Comparison of ENCODE assay signal across 13 mouse cellular contexts in the genomic region with DNA sequence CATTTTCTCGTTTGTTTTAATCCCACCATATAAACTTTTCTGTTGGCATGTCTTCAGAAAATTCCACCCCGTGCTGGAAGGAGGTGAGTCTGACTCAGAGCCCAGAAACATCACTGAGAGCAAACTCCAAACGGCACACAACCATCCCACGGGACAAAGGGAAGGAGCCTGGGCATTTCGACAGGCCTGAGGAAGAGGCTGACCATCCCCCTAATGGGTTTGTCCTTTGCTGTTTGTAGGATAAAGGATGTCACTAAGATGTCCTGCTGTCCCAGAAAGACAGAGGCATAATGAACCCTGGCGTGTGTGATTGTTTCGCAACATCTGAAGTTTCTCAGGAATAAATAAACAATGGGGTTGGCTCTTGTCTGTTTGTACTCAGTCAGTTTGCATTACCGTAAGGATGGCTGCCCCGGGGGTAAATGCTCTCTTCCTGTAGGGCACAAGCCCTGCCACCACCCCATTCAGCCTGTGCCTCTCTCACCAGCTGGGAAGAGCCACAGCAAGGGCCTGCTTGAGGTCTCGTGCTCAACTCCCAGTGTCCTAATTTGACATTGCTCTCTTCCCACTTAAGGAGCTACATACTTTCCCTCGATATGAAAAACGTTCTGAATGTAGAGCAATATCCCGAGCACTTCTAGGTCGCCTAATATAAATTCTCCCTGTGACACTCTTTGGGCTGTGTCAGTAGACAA. TPM values are rescaled to one million over a fixed set of nuclear protein-coding genes. Genes with fewer than 3 reads are reported as not detected.
DNase-seq lines count a peak whose midpoint lies in the region; ATAC-seq and TF ChIP-seq lines count a peak whose summit lies in the region.
"Had no signal": no experiment of that assay in that cellular context is flagged by ENCODE, and none has a peak within 500 bp of the region (broad histone marks: within the 10 kb centered on the region; RNA-seq: fewer than 3 reads in every experiment).

No protein-coding gene starts in this region.

- no peaks in the 10 kb centered on the region for H3K27me3 ChIP-seq in kidney, postnatal 0 days (ENCODE audit: insufficient read depth, low read length)
- H3K27me3 ChIP-seq in kidney, embryonic 14.5 days (ENCODE audit: control insufficient read depth, insufficient read depth, low read length): no peaks in the 10 kb centered on the region; the same call in 1 of the 2 replicates
- no peaks in the 10 kb centered on the region for H3K27me3 ChIP-seq in myocyte (ENCODE audit: control insufficient read depth, insufficient read depth, insufficient read length)
- H3K27me3 ChIP-seq in forebrain, embryonic 14.5 days (replicated peaks; ENCODE audit: control insufficient read depth, insufficient read depth, low read length): no peaks in the 10 kb centered on the region

- 0 out of 2 replicates have a peak, but pooled peaks cover 5% of the 10 kb centered on the region for H3K4me1 ChIP-seq in kidney, postnatal 0 days (replicated peaks; ENCODE audit: insufficient read depth, low read length)
- H3K4me1 ChIP-seq in kidney, embryonic 14.5 days (ENCODE audit: control insufficient read depth, insufficient read depth, low read length): no peaks in the 10 kb centered on the region
- no peaks in the 10 kb centered on the region for H3K4me1 ChIP-seq in forebrain, embryonic 14.5 days (ENCODE audit: control insufficient read depth, insufficient read depth, low read length)

- H3K9me3 ChIP-seq in kidney, postnatal 0 days (replicated peaks; ENCODE audit: low read length): no peaks in the 10 kb centered on the region
- no peaks in the 10 kb centered on the region for H3K9me3 ChIP-seq in kidney, embryonic 14.5 days (ENCODE audit: control insufficient read depth, low read length)
- no peaks in the 10 kb centered on the region for H3K9me3 ChIP-seq in forebrain, embryonic 14.5 days (replicated peaks; ENCODE audit: control insufficient read depth, low read length)
- H3K9me3 ChIP-seq: heart, embryonic 13.5 days; limb, embryonic 13.5 days; midbrain, embryonic 12.5 days had no signal

- 0 out of 2 replicates have a peak overlapping the region, but pooled peaks have one; percentile 9 for H3K27ac ChIP-seq in kidney, postnatal 0 days
- H3K27ac ChIP-seq in kidney, embryonic 14.5 days (ENCODE audit: low read depth, low read length): no peak overlapping the region
- H3K27ac ChIP-seq in forebrain, embryonic 14.5 days (ENCODE audit: low read depth, low read length): no peak overlapping the region
- H3K27ac ChIP-seq: heart, embryonic 13.5 days; limb, embryonic 13.5 days; midbrain, embryonic 12.5 days had no signal

- no peaks in the 10 kb centered on the region for H3K79me2 ChIP-seq in myocyte (ENCODE audit: control insufficient read depth, insufficient read depth)

- H3K4me2 ChIP-seq in kidney, postnatal 0 days (ENCODE audit: low read length): no peak overlapping the region
- no peak overlapping the region for H3K4me2 ChIP-seq in kidney, embryonic 14.5 days (replicated peaks; ENCODE audit: low read depth, low read length)
- no peak overlapping the region for H3K4me2 ChIP-seq in myocyte (ENCODE audit: low read depth)
- H3K4me2 ChIP-seq in forebrain, embryonic 14.5 days (ENCODE audit: low read length): no peak overlapping the region
- H3K4me2 ChIP-seq: heart, embryonic 13.5 days; midbrain, embryonic 12.5 days had no signal

- no peaks in the 10 kb centered on the region for H3K36me3 ChIP-seq in kidney, postnatal 0 days (ENCODE audit: insufficient read depth, low read length)
- H3K36me3 ChIP-seq in kidney, embryonic 14.5 days (ENCODE audit: control insufficient read depth, insufficient read depth, low read length): no peaks in the 10 kb centered on the region
- H3K36me3 ChIP-seq in myocyte (ENCODE audit: control insufficient read depth, insufficient read depth): no peaks in the 10 kb centered on the region
- H3K36me3 ChIP-seq in forebrain, embryonic 14.5 days (ENCODE audit: control insufficient read depth, insufficient read depth, low read length): no peaks in the 10 kb centered on the region
- H3K36me3 ChIP-seq: heart, embryonic 13.5 days; limb, embryonic 13.5 days; midbrain, embryonic 12.5 days had no signal

- WGBS in kidney, postnatal 0 days: 36% methylated on average over 14 of the region's 14 CpGs
- 34% methylated on average over 14 of the region's 14 CpGs for WGBS in kidney, embryonic 14.5 days
- WGBS in forebrain, embryonic 14.5 days: 24% methylated on average over 14 of the region's 14 CpGs

- TF ChIP-seq CTCF in kidney, postnatal 0 days (IDR thresholded peaks at IDR 0.05; ENCODE audit: low read depth): no peak

- no peak overlapping the region for H3K9ac ChIP-seq in kidney, postnatal 0 days (ENCODE audit: low read depth, low read length)
- no peak overlapping the region for H3K9ac ChIP-seq in kidney, embryonic 14.5 days (ENCODE audit: low read depth, low read length)
- H3K9ac ChIP-seq in forebrain, embryonic 14.5 days (ENCODE audit: low read length): no peak overlapping the region
- H3K9ac ChIP-seq: forebrain, postnatal 0 days; heart, embryonic 13.5 days; limb, embryonic 13.5 days; midbrain, embryonic 12.5 days had no signal

- DNase-seq in gastrocnemius, adult 18-20 months (ENCODE audit: low spot score): peak; percentile 5
- DNase-seq in gastrocnemius, postnatal 25 days: no peak
- DNase-seq in kidney, postnatal 0 days (ENCODE audit: low spot score): peak; percentile 35
- peak; percentile 32 for DNase-seq in embryo, embryonic 10.5 days (ENCODE audit: low spot score)
- no peak for DNase-seq in layer of hippocampus, postnatal 14 days (ENCODE audit: low spot score in 2 of 2)
- no peak for DNase-seq in forebrain, embryonic 14.5 days (ENCODE audit: low spot score)
- DNase-seq: forebrain, postnatal 0 days had no signal

- no peak for ATAC-seq in kidney, postnatal 0 days (replicated peaks; ENCODE audit: low FRiP score, low read depth)
- ATAC-seq in kidney, embryonic 14.5 days (ENCODE audit: low FRiP score, low TSS enrichment): no peak
- no peak for ATAC-seq in forebrain, embryonic 14.5 days
- ATAC-seq: forebrain, postnatal 0 days had no signal

- H3ac ChIP-seq in myocyte (ENCODE audit: control insufficient read depth, insufficient read length): no peak overlapping the region

- TF ChIP-seq POLR2A in myocyte (IDR thresholded peaks at IDR 0.05; ENCODE audit: insufficient read length, low read depth): no peak

- H3K4me3 ChIP-seq in kidney, postnatal 0 days (replicated peaks; ENCODE audit: low read depth, low read length): no peak overlapping the region
- no peak overlapping the region for H3K4me3 ChIP-seq in kidney, embryonic 14.5 days (ENCODE audit: low read length)
- no peak overlapping the region for H3K4me3 ChIP-seq in myocyte
- no peak overlapping the region for H3K4me3 ChIP-seq in forebrain, embryonic 14.5 days (ENCODE audit: low read depth, low read length)
- H3K4me3 ChIP-seq: heart, embryonic 13.5 days; limb, embryonic 13.5 days; midbrain, embryonic 12.5 days had no signal

TF ChIP-seq in myocyte, 11 proteins besides CTCF, POLR2A, EP300 and RAD21:
- TF ChIP-seq CEBPB (IDR thresholded peaks at IDR 0.05; ENCODE audit: insufficient read depth, poor library complexity, severe bottlenecking) (peak; percentile 75), USF1 (IDR thresholded peaks at IDR 0.05; ENCODE audit: low read depth) (no peak)

RNA-seq across cellular contexts. Expression of a gene that starts 26.7 kb away (rescaled TPM):
- under 1 TPM; 0.50 to 0.57 TPM for total RNA-seq in gastrocnemius, adult 18-20 months (2021)
- total RNA-seq in gastrocnemius, postnatal 25 days (2021): under 1 TPM; 0.16 to 0.33 TPM
- 0.71 and 1.4 TPM in 2 replicates for polyA plus RNA-seq in kidney, postnatal 0 days (2015; fragmentation: Nextera tagmentation; extraction: Ambion mirVana)
- 0.42 and 1.8 TPM in 2 replicates for polyA plus RNA-seq in kidney, embryonic 14.5 days (2014; fragmentation: Nextera tagmentation; extraction: Ambion mirVana)
- 0.31 TPM for polyA plus RNA-seq in myocyte (2012; fragmentation: generic; extraction: Trizol)
- 1 to 10 TPM; 8.6 to 9.1 TPM for total RNA-seq in layer of hippocampus, postnatal 14 days (2021)
- polyA plus RNA-seq in forebrain, embryonic 14.5 days (2014; fragmentation: Nextera tagmentation; extraction: Ambion mirVana): 9.2 and 12.3 TPM in 2 replicates
- total RNA-seq: neutrophil, adult 5-6 weeks had no signal

Comparison
In these comparisons a context has a peak if more than half of its experiments do, and no peak if none do; other contexts are left out.
1. DNase-seq: peak in gastrocnemius, adult 18-20 months (single experiment), kidney, postnatal 0 days (single experiment) and embryo, embryonic 10.5 days (single experiment); none in gastrocnemius, postnatal 25 days (single experiment), layer of hippocampus, postnatal 14 days (0 of 2) and forebrain, embryonic 14.5 days (single experiment).